Mouse (Mus musculus): ENCODE results near the gene Eng.

GRCm38 (mm10) chr2:32624111-32624748 is 22.2 kb upstream of the Eng start:
- TF ChIP-seq CTCF (IDR thresholded peaks at IDR 0.05; ENCODE audit: low read depth, low read length), result no peak
- no peak for TF ChIP-seq POLR2A (IDR thresholded peaks at IDR 0.05; ENCODE audit: borderline replicate concordance, low read depth, low read length)
